9 mouse cellular contexts compared by ENCODE assay signal in the genomic region with DNA sequence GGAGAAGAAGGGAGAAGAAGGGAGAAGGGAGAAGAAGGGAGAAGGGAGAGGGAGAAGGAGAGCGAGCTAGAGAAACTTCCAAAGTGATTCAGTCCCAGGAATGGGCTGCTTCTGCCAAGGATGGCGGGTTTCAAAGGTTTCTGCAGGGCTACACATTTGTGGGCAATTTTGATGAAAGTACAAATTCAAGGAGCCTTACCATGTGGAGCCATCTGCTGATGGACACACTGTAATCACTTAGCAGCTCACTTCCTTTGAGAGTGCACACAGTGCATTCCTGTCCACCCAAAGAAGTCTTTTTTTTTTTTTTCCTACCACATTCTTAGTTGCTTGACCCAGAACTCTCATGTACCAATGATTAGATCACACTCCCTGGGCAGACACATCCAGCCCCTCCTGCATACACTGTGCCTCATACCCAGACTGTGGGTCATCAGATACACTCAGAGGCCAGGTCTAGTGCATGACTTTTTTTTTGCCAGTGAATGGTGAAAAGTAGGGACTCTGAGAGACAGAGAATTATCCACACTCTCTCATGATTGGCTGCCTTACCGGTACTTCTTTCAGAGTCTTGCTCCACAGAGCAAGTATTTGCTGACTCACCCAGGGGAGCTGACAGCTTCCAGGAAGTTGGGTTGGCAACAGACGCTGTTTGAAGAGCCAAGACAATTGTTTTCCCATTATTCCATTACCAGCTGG. TPM values are rescaled to one million over a fixed set of nuclear protein-coding genes. Genes with fewer than 3 reads are reported as not detected.
DNase-seq lines count a peak whose midpoint lies in the region; ATAC-seq lines count a peak whose summit lies in the region.
"Had no signal": no experiment of that assay in that cellular context is flagged by ENCODE, and none has a peak within 500 bp of the region (broad histone marks: within the 10 kb centered on the region; RNA-seq: fewer than 3 reads in every experiment).

No protein-coding gene starts in this region.

- no peak overlapping the region for H3K9ac ChIP-seq in heart, embryonic 15.5 days
- no peak overlapping the region for H3K9ac ChIP-seq in forebrain, embryonic 13.5 days
- H3K9ac ChIP-seq: neural tube, embryonic 13.5 days had no signal

- H3K27me3 ChIP-seq in heart, embryonic 15.5 days = no peaks in the 10 kb centered on the region
- H3K27me3 ChIP-seq in forebrain, embryonic 13.5 days = no peaks in the 10 kb centered on the region

- H3K27ac ChIP-seq in heart, embryonic 15.5 days = peak overlapping the region; percentile 51
- no peak overlapping the region for H3K27ac ChIP-seq in forebrain, embryonic 13.5 days
- H3K27ac ChIP-seq: neural tube, embryonic 13.5 days had no signal

- WGBS in heart, embryonic 15.5 days = 39% methylated on average over 4 of the region's 4 CpGs
- 71% methylated on average over 4 of the region's 4 CpGs for WGBS in forebrain, embryonic 13.5 days

- H3K36me3 ChIP-seq in heart, embryonic 15.5 days = no peaks in the 10 kb centered on the region
- H3K36me3 ChIP-seq in forebrain, embryonic 13.5 days (ENCODE audit: poor library complexity, severe bottlenecking) = no peaks in the 10 kb centered on the region
- H3K36me3 ChIP-seq: neural tube, embryonic 13.5 days had no signal

- no peak overlapping the region for H3K4me2 ChIP-seq in heart, embryonic 15.5 days
- no peak overlapping the region for H3K4me2 ChIP-seq in forebrain, embryonic 13.5 days
- H3K4me2 ChIP-seq: neural tube, embryonic 13.5 days had no signal

- intact Hi-C loops in left cerebral cortex, postnatal 4 days (cut with DNase I) = no loop called here

- DNase-seq in left cerebral cortex, postnatal 4 days = peak; percentile 11
- DNase-seq in left cerebral cortex, adult 9 months (ENCODE audit: low spot score in 2 of 2) = no peak
- peak; percentile 8 for DNase-seq in adrenal gland, postnatal 25 days
- DNase-seq in layer of hippocampus, adult 9-10 months (ENCODE audit: low spot score) = peak; percentile 22
- DNase-seq in thymus, postnatal 25 days = no peak
- no peak for DNase-seq in spleen, adult 12 weeks (ENCODE audit: low spot score)

- H3K4me1 ChIP-seq in heart, embryonic 15.5 days (replicated peaks) = peaks cover 6% of the 10 kb centered on the region
- H3K4me1 ChIP-seq in forebrain, embryonic 13.5 days = no peaks in the 10 kb centered on the region

- H3K4me3 ChIP-seq in heart, embryonic 15.5 days = no peak overlapping the region
- no peak overlapping the region for H3K4me3 ChIP-seq in forebrain, embryonic 13.5 days
- H3K4me3 ChIP-seq: neural tube, embryonic 13.5 days had no signal

- peak; percentile 48 for ATAC-seq in heart, embryonic 15.5 days (replicated peaks; ENCODE audit: insufficient number of reproducible peaks, insufficient read depth, low FRiP score, low read depth)
- ATAC-seq in forebrain, embryonic 13.5 days = no peak

- no peaks in the 10 kb centered on the region for H3K9me3 ChIP-seq in heart, embryonic 15.5 days (replicated peaks)
- H3K9me3 ChIP-seq in forebrain, embryonic 13.5 days (replicated peaks) = no peaks in the 10 kb centered on the region
- H3K9me3 ChIP-seq: neural tube, embryonic 13.5 days had no signal

RNA-seq across cellular contexts. Expression of a gene that starts 29.2 kb away (rescaled TPM):
- total RNA-seq in left cerebral cortex, postnatal 4 days (2021) = 10 to 100 TPM; 14.3 to 15.3 TPM
- 10.2 and 10.5 TPM in 2 replicates for total RNA-seq in adrenal gland, postnatal 25 days (2021)
- 2.1 and 6.1 TPM in 2 replicates for polyA plus RNA-seq in heart, embryonic 15.5 days (2015; fragmentation: Nextera tagmentation; extraction: Ambion mirVana)
- polyA plus RNA-seq in forebrain, embryonic 13.5 days (2015; fragmentation: Nextera tagmentation; extraction: Ambion mirVana) = 1.3 and 1.4 TPM in 2 replicates

Comparison
In these comparisons a context has a peak if more than half of its experiments do, and no peak if none do; other contexts are left out.
1. DNase-seq: peak in left cerebral cortex, postnatal 4 days (single experiment), adrenal gland, postnatal 25 days (single experiment) and layer of hippocampus, adult 9-10 months (single experiment); none in left cerebral cortex, adult 9 months (0 of 2), thymus, postnatal 25 days (single experiment) and spleen, adult 12 weeks (single experiment).